Mouse (Mus musculus) erythroblast, embryonic 14.5 days (primary cell): ENCODE data around the gene Gpr35.

ENCODE experiments used
- GATA1 ChIP-seq: IDR thresholded peaks from 2 replicates; pipeline ENCODE4 v1.6.1; 2012; ENCODE audit warnings: low read length, inconsistent platforms, mixed read lengths
- TAL1 ChIP-seq: IDR thresholded peaks from 3 replicates; pipeline ENCODE4 v1.6.1; 2012; ENCODE audit warnings: low read length, inconsistent platforms, mixed read lengths

GRCm38 (mm10) chr1:92988894-92989293 lies 38.2 kb downstream of the Gpr35 start:
- TF ChIP-seq GATA1 (no peak), TAL1 (no peak)
